Mouse (Mus musculus) c-Kit-positive CD71-positive TER-119-negative erythroid progenitor cells, embryonic 14.5 days (primary cell): ENCODE measurements around the gene Car10.

Experiments used
- DNase-seq: peaks from one replicate; pipeline ENCODE4 v3.0.0-alpha.2; 2013; ENCODE audit warnings: low read depth

Gene Car10

DNA sequence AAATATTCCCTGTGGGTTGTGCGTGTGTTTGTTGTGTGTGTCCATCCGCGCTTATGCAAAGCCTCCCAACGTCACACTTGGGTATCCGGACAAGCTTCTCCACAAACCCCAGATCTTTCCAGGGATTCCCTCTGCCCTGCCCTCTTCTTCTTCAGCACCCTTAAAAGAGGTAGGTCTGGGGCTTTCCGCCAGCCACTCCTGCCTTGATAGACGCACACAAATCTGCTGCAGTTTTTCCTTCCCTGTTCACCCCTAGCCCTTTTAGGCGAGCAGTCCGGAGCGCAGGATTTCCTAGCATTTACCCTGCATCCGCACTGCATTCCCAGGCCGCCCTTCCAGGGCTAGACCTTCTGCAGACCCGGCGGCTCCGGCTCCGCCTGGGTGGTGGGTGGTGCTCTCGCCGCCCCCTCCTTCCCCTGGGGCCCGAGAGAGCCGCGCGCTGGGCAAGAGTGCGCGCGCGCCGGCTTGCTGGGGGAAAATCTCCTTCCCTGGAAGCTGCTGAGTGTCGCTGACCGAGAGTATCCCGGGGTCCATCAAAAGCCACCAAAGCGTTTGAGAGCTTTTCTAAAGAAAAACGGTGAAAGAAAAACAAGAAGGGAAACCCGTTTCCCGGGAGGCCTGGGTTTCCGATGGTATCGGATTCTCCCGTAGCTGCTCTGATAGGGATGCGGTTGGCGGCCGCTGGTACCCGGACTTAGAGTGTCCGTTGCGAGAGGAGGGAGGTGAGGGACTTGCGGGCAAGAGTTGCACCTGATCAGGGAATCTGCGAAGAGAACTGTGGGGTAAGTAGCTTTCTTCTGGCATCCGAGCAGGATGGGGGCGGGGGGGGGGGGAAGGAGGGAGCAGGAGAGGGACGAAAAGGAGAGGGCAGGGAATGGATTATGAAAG, at the start of gene Car10:
Car10 (plus strand) TSS at position 88 of the 888 bp plus-strand sequence.
- DNase-seq, result no peak

- DNase-seq, result no peak
Measured at GRCm38 (mm10) chr11:93065021-93065420, 32.8 kb upstream of the Car10 start.

- DNase-seq, result no peak
Measured at GRCm38 (mm10) chr11:93065656-93066181, 32.1 kb upstream of the Car10 start.

- no peak for DNase-seq
Measured at GRCm38 (mm10) chr11:93095588-93095987, 2.2 kb upstream of the Car10 start.

- DNase-seq, result no peak
Measured at GRCm38 (mm10) chr11:93097001-93097400, 827 bp upstream of the Car10 start.

DNA sequence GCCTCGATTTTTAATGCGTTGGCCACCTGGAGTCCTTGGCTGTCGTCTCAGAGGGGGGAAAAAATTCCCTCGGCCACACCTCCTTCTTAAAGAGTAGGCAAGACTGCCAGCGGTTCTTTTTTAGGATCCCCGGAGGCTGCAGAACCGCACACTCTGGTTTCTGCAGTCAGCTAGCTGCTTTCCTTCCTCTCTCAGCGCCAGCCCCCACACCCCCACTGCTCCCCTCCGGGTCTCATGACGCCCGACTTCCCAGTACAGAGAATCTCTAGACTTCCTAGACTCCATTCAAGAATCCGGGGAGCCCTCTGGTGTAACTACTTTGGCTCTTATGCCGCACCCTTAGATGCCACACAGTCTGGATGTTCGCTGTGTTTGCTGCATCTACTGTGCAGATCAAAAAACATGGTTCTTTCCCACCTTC, 387 bp upstream of the Car10 start:
- DNase-seq, result no peak

GRCm38 (mm10) chr11:93098933-93099381, 1.1 kb downstream of the Car10 start:
- no peak for DNase-seq

- DNase-seq, result no peak
Measured at GRCm38 (mm10) chr11:93099431-93100370, 1.9 kb downstream of the Car10 start.

DNA sequence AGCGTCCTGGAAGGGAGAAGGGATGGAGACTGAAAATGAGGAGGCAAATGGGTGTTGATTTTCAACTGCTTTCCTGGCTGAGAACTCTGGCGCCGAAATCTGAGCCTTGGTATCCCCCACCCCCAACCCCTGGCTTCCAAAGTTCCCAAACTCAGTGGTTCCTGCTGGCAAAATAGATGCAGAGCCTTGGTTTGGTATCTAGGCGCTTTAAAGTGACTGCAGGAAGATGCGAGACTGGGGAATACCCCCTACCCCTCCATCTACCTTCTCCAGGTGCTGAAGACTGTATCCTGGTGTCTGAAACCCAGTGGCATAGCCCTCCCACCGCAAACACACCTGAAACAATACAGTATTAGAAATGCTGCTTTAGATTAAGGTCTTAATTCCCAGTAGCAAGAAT, 2.8 kb downstream of the Car10 start:
- no peak for DNase-seq

DNA sequence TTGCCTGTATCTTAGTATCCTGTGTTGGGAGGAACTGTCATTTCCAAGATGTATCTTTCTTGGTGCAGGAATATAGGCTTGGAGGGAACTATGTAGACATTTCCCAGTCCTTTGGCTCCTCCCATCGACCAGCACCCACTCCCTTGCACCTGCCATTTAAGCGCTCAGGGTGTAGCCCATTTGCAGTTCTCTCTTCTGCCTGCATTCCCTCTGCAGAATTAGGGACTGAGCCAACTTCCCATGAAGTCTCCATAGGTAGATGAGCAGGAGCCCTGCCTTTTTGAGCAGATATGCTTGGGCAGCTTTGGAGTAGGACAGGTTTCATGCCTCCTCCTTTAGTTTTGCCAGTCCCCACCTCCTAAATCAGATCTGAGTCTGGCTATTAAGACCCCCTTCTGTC, 3.3 kb downstream of the Car10 start:
- no peak for DNase-seq

DNA sequence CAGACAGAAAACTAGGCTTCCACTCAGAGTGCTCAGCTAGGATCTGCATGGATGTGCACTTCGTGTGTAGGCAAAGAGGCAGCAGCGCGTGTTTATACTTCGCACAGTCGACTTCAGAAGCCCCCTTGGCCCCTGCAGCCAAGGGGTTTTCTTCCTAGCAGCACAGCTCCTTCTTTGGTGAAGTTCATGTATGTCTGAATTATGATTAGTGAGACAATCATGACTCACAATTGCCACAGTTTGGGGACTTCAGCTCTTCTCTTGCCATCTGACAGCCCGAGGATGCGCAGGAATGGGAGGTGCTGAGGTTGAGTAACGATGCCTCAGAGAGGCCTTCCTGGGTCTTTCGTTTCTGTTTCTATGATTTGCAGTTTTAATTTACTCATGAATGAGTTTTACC, 4.5 kb downstream of the Car10 start:
- no peak for DNase-seq

DNA sequence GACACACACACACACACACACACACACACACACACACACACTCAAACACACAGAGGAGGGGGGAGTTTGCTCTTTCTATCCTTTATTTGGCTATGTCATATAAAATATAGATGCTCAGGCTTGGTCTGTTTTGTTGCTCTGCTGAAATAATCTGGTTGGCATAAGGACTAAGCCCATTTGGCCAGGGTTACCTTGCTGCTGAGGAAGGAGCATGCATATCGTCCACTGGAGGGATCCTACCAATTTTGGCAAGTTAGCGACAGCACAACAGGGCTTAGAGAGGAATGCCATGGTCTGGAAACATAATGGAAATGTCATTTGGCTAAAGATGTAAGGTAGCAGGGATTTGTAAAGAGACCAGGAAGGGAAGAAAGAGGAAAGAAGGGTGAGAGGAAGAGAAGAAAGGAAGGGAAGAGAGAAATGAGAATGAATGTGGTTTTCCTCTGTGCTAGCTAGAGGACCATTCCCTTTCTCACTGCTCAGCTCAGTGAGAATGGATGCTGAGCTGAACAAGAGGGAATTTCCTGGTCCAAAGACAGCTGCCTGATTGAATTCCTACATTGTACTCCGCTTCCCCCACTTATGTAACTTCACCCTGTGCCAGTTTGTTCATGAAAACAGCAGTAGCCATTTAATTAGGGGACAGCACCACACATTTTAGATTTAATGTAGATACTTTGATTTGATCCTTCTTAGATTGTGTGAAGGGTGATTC, 5.4 kb downstream of the Car10 start:
- no peak for DNase-seq

GRCm38 (mm10) chr11:93109451-93109850, 11.6 kb downstream of the Car10 start:
- DNase-seq, result no peak

- no peak for DNase-seq
Measured at GRCm38 (mm10) chr11:93120766-93121415, 23.1 kb downstream of the Car10 start.

- DNase-seq, result no peak
Measured at GRCm38 (mm10) chr11:93123691-93124090, 25.9 kb downstream of the Car10 start.

DNA sequence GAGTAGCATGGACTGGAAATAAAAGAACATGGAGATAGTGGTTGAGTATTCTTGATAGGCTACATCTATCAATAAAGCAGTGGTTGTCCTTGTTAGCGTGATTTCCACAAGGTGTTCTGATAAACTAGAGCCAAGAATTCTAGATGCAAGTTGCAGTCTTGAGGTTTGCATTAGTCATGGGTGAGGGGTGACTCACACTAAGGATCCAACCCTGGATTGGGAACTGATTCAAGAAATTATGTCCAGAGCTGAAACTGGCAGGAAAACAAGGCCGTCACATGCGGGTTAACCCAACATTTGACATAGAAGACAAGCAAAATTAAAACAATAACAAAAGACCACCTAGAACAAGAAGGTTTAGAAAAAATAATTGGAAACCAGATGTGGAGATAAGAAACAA, 28.6 kb downstream of the Car10 start:
- DNase-seq, result no peak

GRCm38 (mm10) chr11:93128481-93128880, 30.7 kb downstream of the Car10 start:
- no peak for DNase-seq

GRCm38 (mm10) chr11:93137841-93138240, 40.0 kb downstream of the Car10 start:
- DNase-seq, result no peak

DNA sequence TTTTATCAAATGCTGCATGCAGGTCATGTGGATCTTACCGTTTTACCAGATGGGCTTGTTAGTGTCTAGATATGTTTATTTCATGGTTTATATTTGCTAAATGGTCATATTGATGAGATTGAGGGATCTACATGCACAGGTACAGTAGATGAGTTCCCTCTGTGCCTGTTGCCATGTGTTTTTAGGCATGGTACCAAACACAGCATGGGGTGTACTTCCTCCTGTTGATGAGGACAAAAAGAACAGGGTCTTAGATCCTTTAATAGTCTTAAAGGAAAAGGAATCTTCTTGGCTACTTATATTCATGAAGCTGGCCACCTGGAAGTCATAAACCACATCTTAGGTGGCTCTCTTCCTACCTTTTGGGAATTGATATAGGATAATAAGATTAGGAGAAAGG, 43.9 kb downstream of the Car10 start:
- DNase-seq, result no peak

DNA sequence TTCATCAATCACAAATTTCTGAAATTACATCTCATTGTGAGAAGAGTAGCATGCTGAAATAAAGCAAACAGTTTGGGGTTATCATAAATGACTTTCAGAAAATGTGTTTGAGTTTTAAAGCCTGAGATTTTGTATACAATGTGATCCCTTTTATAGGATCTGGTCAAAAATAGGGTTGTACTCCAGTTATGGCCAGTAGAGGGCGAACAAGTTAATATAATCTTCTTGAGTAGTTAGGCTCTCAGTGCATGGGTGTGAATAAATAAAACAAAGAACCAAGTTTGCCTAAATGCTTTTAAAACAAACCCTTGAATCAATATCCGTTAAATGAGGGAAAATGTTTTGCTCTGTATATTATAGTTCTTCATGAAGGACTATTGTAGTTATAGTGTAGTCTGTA, 46.7 kb downstream of the Car10 start:
- no peak for DNase-seq

DNA sequence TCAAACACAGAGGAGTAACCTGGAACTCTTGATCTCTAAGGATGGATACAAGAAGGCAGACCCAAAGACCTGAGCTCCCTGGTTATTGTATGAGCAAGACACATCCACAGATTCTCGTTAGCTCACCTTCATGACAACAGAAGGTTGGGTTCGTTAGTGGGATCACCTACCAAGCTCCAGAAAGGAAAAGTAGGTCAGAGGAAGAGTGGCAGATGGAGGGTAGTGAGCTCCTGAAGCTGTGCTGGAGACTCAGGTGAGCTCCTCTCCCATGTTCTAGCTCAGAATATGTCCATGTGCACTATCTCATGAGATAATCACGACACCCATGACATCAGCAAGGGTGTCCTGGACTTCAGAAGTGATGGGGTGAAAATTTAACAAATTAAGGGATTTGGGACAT, 57.1 kb downstream of the Car10 start:
- DNase-seq, result no peak
